Mouse (Mus musculus): ENCODE measurements around the gene Hyal6. TPM values are rescaled to one million over a fixed set of nuclear protein-coding genes. Genes with fewer than 3 reads are reported as not detected.

Hyal6 gene
- total and polyA plus RNA-seq, 3 experiments, result not detected

- Histone ChIP-seq H3K9ac (ENCODE audit: control insufficient read depth, low read depth, low read length, poor library complexity, severe bottlenecking) (no peak overlapping the region), H3K4me3 (ENCODE audit: control insufficient read depth in 1 of 2, insufficient read depth in 1 of 2, low read depth in 2 of 2, low read length in 2 of 2) (no peak overlapping the region)
- no peak for TF ChIP-seq JUND (IDR thresholded peaks at IDR 0.05; ENCODE audit: low read depth, low read length)
Observed at GRCm38 (mm10) chr6:24694455-24695410, 38.3 kb upstream of the Hyal6 start.

GRCm38 (mm10) chr6:24696117-24696516 is 36.9 kb upstream of the Hyal6 start:
- Histone ChIP-seq H3K4me3 (ENCODE audit: control insufficient read depth in 1 of 2, insufficient read depth in 1 of 2, low read depth in 2 of 2, low read length in 2 of 2) (no peak overlapping the region), H3K79me2 (ENCODE audit: control insufficient read depth, insufficient read depth, low read length, poor library complexity) (no peaks in the 10 kb centered on the region), H3K9ac (ENCODE audit: control insufficient read depth, low read depth, low read length, poor library complexity, severe bottlenecking) (no peak overlapping the region), H3K4me1 (ENCODE audit: control insufficient read depth in 1 of 2, insufficient read depth in 2 of 2, low read length in 2 of 2) (no peaks in the 10 kb centered on the region), H3K9me3 (replicated peaks; ENCODE audit: insufficient read depth, low read length) (no peaks in the 10 kb centered on the region), H3K36me3 (ENCODE audit: control insufficient read depth in 1 of 2, insufficient read depth in 2 of 2, low read length in 2 of 2) (no peaks in the 10 kb centered on the region), H3K27me3 (ENCODE audit: control insufficient read depth in 1 of 2, insufficient read depth in 2 of 2, low read length in 2 of 2) (no peaks in the 10 kb centered on the region; a peak in 2 of 4 replicates), H3K27ac (ENCODE audit: control insufficient read depth, low read depth, low read length) (no peak overlapping the region)
- TF ChIP-seq BHLHE40 (IDR thresholded peaks at IDR 0.05; ENCODE audit: borderline replicate concordance, low read depth, low read length), result no peak
- TF ChIP-seq ZMIZ1 (IDR thresholded peaks at IDR 0.05; ENCODE audit: low read depth, low read length), result no peak
- no peak for TF ChIP-seq ZC3H11A (IDR thresholded peaks at IDR 0.05; ENCODE audit: low read depth, low read length)
- TF ChIP-seq EP300 (IDR thresholded peaks at IDR 0.05; ENCODE audit: low read depth in 1 of 2, low read length in 2 of 2), result no peak
- TF ChIP-seq USF2 (IDR thresholded peaks at IDR 0.05; ENCODE audit: borderline replicate concordance in 1 of 2, insufficient read depth in 1 of 2, low read depth in 1 of 2, low read length in 2 of 2), result no peak
- TF ChIP-seq CHD1 (IDR thresholded peaks at IDR 0.05; ENCODE audit: low read depth, low read length), result no peak
- TF ChIP-seq TAL1 (IDR thresholded peaks at IDR 0.05; ENCODE audit: low read length), result no peak
- no peak for TF ChIP-seq MEF2A (IDR thresholded peaks at IDR 0.05; ENCODE audit: extremely low read depth, insufficient replicate concordance, low read depth, low read length, poor library complexity, severe bottlenecking)
- TF ChIP-seq USF1 (IDR thresholded peaks at IDR 0.05; ENCODE audit: low read depth, low read length), result no peak
- TF ChIP-seq UBTF (IDR thresholded peaks at IDR 0.05; ENCODE audit: borderline replicate concordance, insufficient read depth, low read depth, low read length), result no peak
- TF ChIP-seq ZNF384 (IDR thresholded peaks at IDR 0.05; ENCODE audit: low read depth, low read length), result no peak
- DNase-seq (ENCODE audit: low read depth, low spot score), result no peak

More at GRCm38 (mm10) chr6:24694455-24695410, 38.3 kb upstream of the Hyal6 start:
- Histone ChIP-seq H3K36me3 (ENCODE audit: control insufficient read depth in 1 of 2, insufficient read depth in 2 of 2, low read length in 2 of 2) (no peaks in the 10 kb centered on the region), H3K27me3 (ENCODE audit: control insufficient read depth in 1 of 2, insufficient read depth in 2 of 2, low read length in 2 of 2) (no peaks in the 10 kb centered on the region; a peak in 1 of 4 replicates), H3K79me2 (ENCODE audit: control insufficient read depth, insufficient read depth, low read length, poor library complexity) (no peaks in the 10 kb centered on the region), H3K27ac (ENCODE audit: control insufficient read depth, low read depth, low read length) (no peak overlapping the region), H3K9me3 (replicated peaks; ENCODE audit: insufficient read depth, low read length) (no peaks in the 10 kb centered on the region), H3K4me1 (ENCODE audit: control insufficient read depth in 1 of 2, insufficient read depth in 2 of 2, low read length in 2 of 2) (no peaks in the 10 kb centered on the region)
- no peak for DNase-seq (ENCODE audit: low read depth, low spot score)
